Mouse (Mus musculus) olfactory bulb, adult 2 months (tissue): Measurements from ENCODE around the gene Fos.

Source experiments
- CTCF ChIP-seq: fragments of 200-500 bp; IDR thresholded peaks from 2 replicates; pipeline ENCODE4 v1.5.1; 2012; ENCODE audit warnings: low read depth, mild to moderate bottlenecking, low read length, moderate library complexity; ENCODE audit not compliant: insufficient read depth
- POLR2A ChIP-seq: fragments of 200-500 bp; IDR thresholded peaks from 2 replicates; pipeline ENCODE4 v1.6.1; 2012; ENCODE audit warnings: mild to moderate bottlenecking, low read depth, low read length, moderate library complexity; ENCODE audit not compliant: insufficient read depth

GRCm38 (mm10) chr12:85449478-85449877 is 24.2 kb upstream of the Fos start:
- TF ChIP-seq CTCF (no peak), POLR2A (no peak)
